Mouse (Mus musculus): ENCODE results near the gene Cops9. TPM values are rescaled to one million over a fixed set of nuclear protein-coding genes. Genes with fewer than 3 reads are reported as not detected.

The Cops9 gene
- total and polyA plus RNA-seq, 3 experiments, result 168 to 209 (median 185) TPM

DNA sequence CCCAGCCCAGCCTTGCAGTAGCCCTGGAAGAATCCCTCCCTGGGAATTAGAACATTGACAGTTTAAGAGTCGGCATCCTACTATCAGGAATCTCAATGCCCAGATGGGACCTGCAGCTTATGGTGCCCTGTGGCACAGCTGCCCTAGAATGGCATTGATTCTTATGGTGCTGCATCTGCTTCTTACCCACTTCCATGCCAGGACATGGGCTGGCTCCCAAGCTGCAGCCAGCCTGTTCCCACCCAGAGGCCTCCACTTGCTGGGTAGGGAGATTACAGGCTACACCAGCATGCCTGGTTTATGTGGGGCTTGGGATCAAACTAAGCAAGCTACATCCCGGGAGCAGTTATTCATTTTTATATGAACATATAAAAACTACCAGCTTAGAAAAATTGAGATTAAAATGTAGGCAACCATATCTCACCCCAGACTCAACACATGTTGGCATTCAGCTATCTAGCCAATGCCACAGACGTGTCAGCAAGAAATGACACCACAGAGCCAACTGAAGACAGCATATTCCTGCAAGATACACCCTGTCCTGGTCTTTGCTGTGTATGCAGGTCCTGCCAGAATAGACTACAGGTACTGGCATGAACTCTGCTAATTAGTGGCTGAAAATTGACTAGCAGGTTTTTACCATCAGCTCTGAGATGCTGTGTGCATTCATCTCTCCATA is 49.5 kb upstream of the Cops9 start:
- Histone ChIP-seq H3K9me3 (replicated peaks; ENCODE audit: low read length) (no peaks in the 10 kb centered on the region), H3K9ac (ENCODE audit: insufficient read depth, low read depth) (no peak overlapping the region), H3K27ac (ENCODE audit: insufficient read depth, low read depth) (no peak overlapping the region), H3K4me1 (ENCODE audit: control insufficient read depth in 1 of 2, insufficient read depth in 2 of 2) (no peaks in the 10 kb centered on the region), H3K79me2 (replicated peaks; ENCODE audit: control insufficient read depth, extremely low read depth, insufficient read depth, poor library complexity, severe bottlenecking) (no peaks in the 10 kb centered on the region), H3K4me3 (replicated peaks in 1 of 3; ENCODE audit: low read depth in 2 of 3, low read length in 2 of 3, poor library complexity in 1 of 3) (no peak overlapping the region), H3K4me2 (ENCODE audit: insufficient read depth, low read depth, poor library complexity, severe bottlenecking) (no peak overlapping the region), H3K27me3 (replicated peaks) (peaks cover 73% of the 10 kb centered on the region), H3K36me3 (replicated peaks in 1 of 2; ENCODE audit: control insufficient read depth in 1 of 2, insufficient read depth in 1 of 2, low read length in 1 of 2) (no peaks in the 10 kb centered on the region)
- no peak for TF ChIP-seq RAD21 (IDR thresholded peaks at IDR 0.05; ENCODE audit: low read depth, low read length)
- no peak for TF ChIP-seq MXI1 (IDR thresholded peaks at IDR 0.05; ENCODE audit: low read depth, low read length)
- TF ChIP-seq MAFK (IDR thresholded peaks at IDR 0.05; ENCODE audit: insufficient replicate concordance, low read length), result no peak
- no peak for TF ChIP-seq KAT2A (IDR thresholded peaks at IDR 0.05; ENCODE audit: insufficient replicate concordance, low read length)
- TF ChIP-seq MEF2A (IDR thresholded peaks at IDR 0.05; ENCODE audit: borderline replicate concordance, low read depth, low read length), result no peak
- TF ChIP-seq RCOR1 (conservative IDR thresholded peaks at IDR 0.05; ENCODE audit: low read depth, low read length), result no peak
- TF ChIP-seq POLR2A (IDR thresholded peaks at IDR 0.05; ENCODE audit: low read depth, low read length), result no peak
- no peak for TF ChIP-seq MAX (IDR thresholded peaks at IDR 0.05; ENCODE audit: low read length)
- no peak for TF ChIP-seq USF2 (conservative IDR thresholded peaks at IDR 0.05; ENCODE audit: low read depth, low read length)
- TF ChIP-seq MAZ (IDR thresholded peaks at IDR 0.05; ENCODE audit: low read depth, low read length), result no peak
- no peak for TF ChIP-seq POLR2AphosphoS2 (IDR thresholded peaks at IDR 0.05; ENCODE audit: low read depth, low read length)
- TF ChIP-seq HCFC1 (IDR thresholded peaks at IDR 0.05; ENCODE audit: low read depth, low read length), result no peak
- no peak for TF ChIP-seq ZC3H11A (IDR thresholded peaks at IDR 0.05; ENCODE audit: low read depth, low read length)
- TF ChIP-seq ELF1 (IDR thresholded peaks at IDR 0.05; ENCODE audit: low read depth, low read length), result no peak
- in situ Hi-C loops (cut with MboI; ENCODE audit: low pct_ligation_motif_present, low pct_unique_long_range_greater_than_20kb, low sequenced_read_pairs) (no loop called here), dilution Hi-C loops (cut with MboI; ENCODE audit: extremely low pct_ligation_motif_present, extremely low pct_unique_long_range_greater_than_20kb, low sequenced_read_pairs) (no loop called here)
- DNase-seq (ENCODE audit: extremely low read depth), result no peak

- in situ Hi-C loops (cut with MboI; ENCODE audit: low pct_ligation_motif_present, low pct_unique_long_range_greater_than_20kb, low sequenced_read_pairs) (no loop called here), dilution Hi-C loops (cut with MboI; ENCODE audit: extremely low pct_ligation_motif_present, extremely low pct_unique_long_range_greater_than_20kb, low sequenced_read_pairs) (no loop called here)
- Histone ChIP-seq H3K36me3 (replicated peaks in 1 of 2; ENCODE audit: control insufficient read depth in 1 of 2, insufficient read depth in 1 of 2, low read length in 1 of 2) (no peaks in the 10 kb centered on the region), H3K4me1 (ENCODE audit: control insufficient read depth in 1 of 2, insufficient read depth in 2 of 2) (no peaks in the 10 kb centered on the region), H3K4me2 (ENCODE audit: insufficient read depth, low read depth, poor library complexity, severe bottlenecking) (no peak overlapping the region), H3K27me3 (replicated peaks) (peaks cover 78% of the 10 kb centered on the region), H3K9ac (ENCODE audit: insufficient read depth, low read depth) (no peak overlapping the region), H3K27ac (ENCODE audit: insufficient read depth, low read depth) (no peak overlapping the region), H3K4me3 (replicated peaks in 1 of 3; ENCODE audit: low read depth in 2 of 3, low read length in 2 of 3, poor library complexity in 1 of 3) (no peak overlapping the region), H3K79me2 (replicated peaks; ENCODE audit: control insufficient read depth, extremely low read depth, insufficient read depth, poor library complexity, severe bottlenecking) (no peaks in the 10 kb centered on the region), H3K9me3 (replicated peaks; ENCODE audit: low read length) (no peaks in the 10 kb centered on the region)
- no peak for DNase-seq (ENCODE audit: extremely low read depth)
- TF ChIP-seq NELFE (IDR thresholded peaks at IDR 0.05; ENCODE audit: low read depth, low read length), result no peak
- no peak for TF ChIP-seq ZNF384 (IDR thresholded peaks at IDR 0.05; ENCODE audit: low read depth, low read length)
- TF ChIP-seq RAD21 (IDR thresholded peaks at IDR 0.05; ENCODE audit: low read depth, low read length), result no peak
- TF ChIP-seq ELF1 (IDR thresholded peaks at IDR 0.05; ENCODE audit: low read depth, low read length), result no peak
These were observed 45.2 kb upstream of the Cops9 start for GRCm38 (mm10) chr1:92686994-92687393.

Data from CH12.LX (cell line).